Mouse (Mus musculus): ENCODE results near the gene Tasp1. TPM values are rescaled to one million over a fixed set of nuclear protein-coding genes. Genes with fewer than 3 reads are reported as not detected.
"Not testable (repeated sequence)": the region's sequence is repeated elsewhere in the genome, so short reads cannot be mapped to it uniquely, and the experiment has no call there.

The Tasp1 gene
- polyA plus RNA-seq, 1 experiment from 2014 or later = 11.8 TPM

GRCm38 (mm10) chr2:139934033-139934572 lies 132.5 kb downstream of the Tasp1 start:
- H3K27ac ChIP-seq (ENCODE audit: low read length) = no peak overlapping the region
- H3K4me3 ChIP-seq (ENCODE audit: low read depth, low read length) = no peak overlapping the region
- ATAC-seq (ENCODE audit: low read depth) = no peak
- H3K9me3 ChIP-seq (replicated peaks; ENCODE audit: control insufficient read depth, low read length) = no peaks in the 10 kb centered on the region
- H3K9ac ChIP-seq (ENCODE audit: low read depth, low read length) = no peak overlapping the region
- no peaks in the 10 kb centered on the region for H3K27me3 ChIP-seq (ENCODE audit: control insufficient read depth, insufficient read depth, low read depth, low read length)
- H3K4me1 ChIP-seq (ENCODE audit: control insufficient read depth, low read depth, low read length) = no peaks in the 10 kb centered on the region
- no peak overlapping the region for H3K4me2 ChIP-seq (ENCODE audit: low read depth, low read length)
- WGBS (ENCODE audit: insufficient replicate concordance) = 75% methylated on average over 4 of the region's 4 CpGs
- no peaks in the 10 kb centered on the region for H3K36me3 ChIP-seq (ENCODE audit: control insufficient read depth, insufficient read depth)

- Histone ChIP-seq H3K9me3 (replicated peaks; ENCODE audit: control insufficient read depth, low read length) (no peaks in the 10 kb centered on the region), H3K4me2 (ENCODE audit: low read depth, low read length) (no peak overlapping the region), H3K27me3 (ENCODE audit: control insufficient read depth, insufficient read depth, low read depth, low read length) (no peaks in the 10 kb centered on the region), H3K9ac (ENCODE audit: low read depth, low read length) (no peak overlapping the region), H3K4me1 (ENCODE audit: control insufficient read depth, low read depth, low read length) (no peaks in the 10 kb centered on the region), H3K36me3 (ENCODE audit: control insufficient read depth, insufficient read depth) (no peaks in the 10 kb centered on the region), H3K4me3 (ENCODE audit: low read depth, low read length) (no peak overlapping the region), H3K27ac (ENCODE audit: low read length) (no peak overlapping the region)
- ATAC-seq (ENCODE audit: low read depth) = no peak
- 57% methylated on average over 2 of the region's 2 CpGs for WGBS (ENCODE audit: insufficient replicate concordance)
These were observed 134.4 kb downstream of the Tasp1 start for GRCm38 (mm10) chr2:139932211-139932610.

- H3K9ac ChIP-seq (ENCODE audit: low read depth, low read length) = no peak overlapping the region
- no peaks in the 10 kb centered on the region for H3K27me3 ChIP-seq (ENCODE audit: control insufficient read depth, insufficient read depth, low read depth, low read length)
- ATAC-seq (ENCODE audit: low read depth) = no peak
- no peak overlapping the region for H3K4me2 ChIP-seq (ENCODE audit: low read depth, low read length)
- no peaks in the 10 kb centered on the region for H3K36me3 ChIP-seq (ENCODE audit: control insufficient read depth, insufficient read depth)
- no peaks in the 10 kb centered on the region for H3K9me3 ChIP-seq (replicated peaks; ENCODE audit: control insufficient read depth, low read length)
- no peak overlapping the region for H3K4me3 ChIP-seq (ENCODE audit: low read depth, low read length)
- no peaks in the 10 kb centered on the region for H3K4me1 ChIP-seq (ENCODE audit: control insufficient read depth, low read depth, low read length)
- H3K27ac ChIP-seq (ENCODE audit: low read length) = no peak overlapping the region
- WGBS (ENCODE audit: insufficient replicate concordance) = 37% methylated on average over 1 of the region's 1 CpGs
These were observed 141.7 kb downstream of the Tasp1 start for GRCm38 (mm10) chr2:139924937-139925336.

- H3K9me3 ChIP-seq (replicated peaks; ENCODE audit: control insufficient read depth, low read length); ATAC-seq (ENCODE audit: low read depth); H3K36me3 ChIP-seq (ENCODE audit: control insufficient read depth, insufficient read depth); H3K27ac ChIP-seq (ENCODE audit: low read length); H3K4me1 ChIP-seq (ENCODE audit: control insufficient read depth, low read depth, low read length); H3K4me3 ChIP-seq (ENCODE audit: low read depth, low read length); H3K27me3 ChIP-seq (ENCODE audit: control insufficient read depth, insufficient read depth, low read depth, low read length); H3K9ac ChIP-seq (ENCODE audit: low read depth, low read length); H3K4me2 ChIP-seq (ENCODE audit: low read depth, low read length): not testable (repeated sequence)
These were observed 145.2 kb downstream of the Tasp1 start for GRCm38 (mm10) chr2:139921395-139921794.

GRCm38 (mm10) chr2:139919757-139920156 lies 146.8 kb downstream of the Tasp1 start:
- Histone ChIP-seq H3K27ac (ENCODE audit: low read length) (no peak overlapping the region), H3K9ac (ENCODE audit: low read depth, low read length) (no peak overlapping the region), H3K4me2 (ENCODE audit: low read depth, low read length) (no peak overlapping the region), H3K4me1 (ENCODE audit: control insufficient read depth, low read depth, low read length) (no peaks in the 10 kb centered on the region), H3K27me3 (ENCODE audit: control insufficient read depth, insufficient read depth, low read depth, low read length) (no peaks in the 10 kb centered on the region), H3K36me3 (ENCODE audit: control insufficient read depth, insufficient read depth) (no peaks in the 10 kb centered on the region), H3K4me3 (ENCODE audit: low read depth, low read length) (no peak overlapping the region), H3K9me3 (replicated peaks; ENCODE audit: control insufficient read depth, low read length) (no peaks in the 10 kb centered on the region)
- WGBS (ENCODE audit: insufficient replicate concordance) = 59% methylated on average over 2 of the region's 2 CpGs
- no peak for ATAC-seq (ENCODE audit: low read depth)

GRCm38 (mm10) chr2:139906441-139907157 lies 160.0 kb downstream of the Tasp1 start:
- WGBS (ENCODE audit: insufficient replicate concordance) = 48% methylated on average over 9 of the region's 9 CpGs
- ATAC-seq (ENCODE audit: low read depth) = no peak
- no peaks in the 10 kb centered on the region for H3K36me3 ChIP-seq (ENCODE audit: control insufficient read depth, insufficient read depth)
- H3K4me3 ChIP-seq (ENCODE audit: low read depth, low read length) = no peak overlapping the region
- no peak overlapping the region for H3K9ac ChIP-seq (ENCODE audit: low read depth, low read length)
- H3K4me2 ChIP-seq (ENCODE audit: low read depth, low read length) = no peak overlapping the region
- no peak overlapping the region for H3K27ac ChIP-seq (ENCODE audit: low read length)
- no peaks in the 10 kb centered on the region for H3K4me1 ChIP-seq (ENCODE audit: control insufficient read depth, low read depth, low read length)
- H3K27me3 ChIP-seq (ENCODE audit: control insufficient read depth, insufficient read depth, low read depth, low read length) = no peaks in the 10 kb centered on the region
- no peaks in the 10 kb centered on the region for H3K9me3 ChIP-seq (replicated peaks; ENCODE audit: control insufficient read depth, low read length)

GRCm38 (mm10) chr2:139891405-139892089 lies 175.1 kb downstream of the Tasp1 start:
- no peak overlapping the region for H3K27ac ChIP-seq (ENCODE audit: low read length)
- no peaks in the 10 kb centered on the region for H3K9me3 ChIP-seq (replicated peaks; ENCODE audit: control insufficient read depth, low read length)
- no peak overlapping the region for H3K4me3 ChIP-seq (ENCODE audit: low read depth, low read length)
- no peak overlapping the region for H3K9ac ChIP-seq (ENCODE audit: low read depth, low read length)
- no peak overlapping the region for H3K4me2 ChIP-seq (ENCODE audit: low read depth, low read length)
- H3K27me3 ChIP-seq (ENCODE audit: control insufficient read depth, insufficient read depth, low read depth, low read length) = no peaks in the 10 kb centered on the region
- no peaks in the 10 kb centered on the region for H3K4me1 ChIP-seq (ENCODE audit: control insufficient read depth, low read depth, low read length)
- no peak for ATAC-seq (ENCODE audit: low read depth)
- no peaks in the 10 kb centered on the region for H3K36me3 ChIP-seq (ENCODE audit: control insufficient read depth, insufficient read depth)

GRCm38 (mm10) chr2:139884264-139884637 lies 182.4 kb downstream of the Tasp1 start:
- no peak overlapping the region for H3K4me2 ChIP-seq (ENCODE audit: low read depth, low read length)
- H3K4me1 ChIP-seq (ENCODE audit: control insufficient read depth, low read depth, low read length) = no peaks in the 10 kb centered on the region
- H3K27me3 ChIP-seq (ENCODE audit: control insufficient read depth, insufficient read depth, low read depth, low read length) = no peaks in the 10 kb centered on the region
- no peak for ATAC-seq (ENCODE audit: low read depth)
- no peaks in the 10 kb centered on the region for H3K36me3 ChIP-seq (ENCODE audit: control insufficient read depth, insufficient read depth)
- H3K9me3 ChIP-seq (replicated peaks; ENCODE audit: control insufficient read depth, low read length) = no peaks in the 10 kb centered on the region
- no peak overlapping the region for H3K9ac ChIP-seq (ENCODE audit: low read depth, low read length)
- 75% methylated on average over 4 of the region's 4 CpGs for WGBS (ENCODE audit: insufficient replicate concordance)
- H3K4me3 ChIP-seq (ENCODE audit: low read depth, low read length) = no peak overlapping the region
- H3K27ac ChIP-seq (ENCODE audit: low read length) = no peak overlapping the region

GRCm38 (mm10) chr2:139883581-139884263 lies 182.9 kb downstream of the Tasp1 start:
- Histone ChIP-seq H3K36me3 (ENCODE audit: control insufficient read depth, insufficient read depth) (no peaks in the 10 kb centered on the region), H3K4me2 (ENCODE audit: low read depth, low read length) (no peak overlapping the region), H3K9me3 (replicated peaks; ENCODE audit: control insufficient read depth, low read length) (no peaks in the 10 kb centered on the region), H3K27ac (ENCODE audit: low read length) (no peak overlapping the region), H3K9ac (ENCODE audit: low read depth, low read length) (no peak overlapping the region), H3K4me3 (ENCODE audit: low read depth, low read length) (no peak overlapping the region), H3K27me3 (ENCODE audit: control insufficient read depth, insufficient read depth, low read depth, low read length) (no peaks in the 10 kb centered on the region), H3K4me1 (ENCODE audit: control insufficient read depth, low read depth, low read length) (no peaks in the 10 kb centered on the region)
- ATAC-seq (ENCODE audit: low read depth) = no peak
- 84% methylated on average over 7 of the region's 7 CpGs for WGBS (ENCODE audit: insufficient replicate concordance)

All from liver, embryonic 16.5 days (tissue).